Mouse (Mus musculus): Measurements from ENCODE around the gene Zfp866. TPM values are rescaled to one million over a fixed set of nuclear protein-coding genes. Genes with fewer than 3 reads are reported as not detected.

The Zfp866 gene
- polyA plus RNA-seq, 1 experiment from 2014 or later: 17.6 TPM

DNA sequence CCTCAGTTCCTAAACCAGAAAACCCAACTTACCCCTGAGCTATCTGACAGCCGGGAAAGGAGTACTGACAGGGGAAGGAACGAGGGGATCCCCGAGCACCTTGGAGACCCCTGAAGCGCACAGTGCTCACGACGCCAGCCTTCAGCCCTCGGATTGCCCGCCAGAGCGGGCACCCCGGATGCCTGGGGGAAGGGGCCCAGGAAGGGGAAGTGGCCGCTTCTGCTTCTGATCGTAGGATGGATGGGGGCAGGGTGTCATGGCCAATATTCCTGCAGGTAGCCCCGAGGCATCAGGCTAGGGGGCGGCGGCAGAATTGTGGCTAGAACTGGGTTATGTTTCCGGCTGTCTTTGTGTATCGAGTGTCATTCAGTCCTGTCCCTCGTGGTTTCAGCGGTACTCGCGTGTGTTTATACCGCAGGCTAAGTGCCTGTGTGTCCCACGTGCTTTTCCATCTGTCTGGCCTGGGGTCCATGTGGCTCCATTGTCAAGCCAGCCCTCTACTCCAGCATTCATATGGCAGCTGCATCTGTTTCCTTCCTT lies 18.0 kb upstream of the Zfp866 start:
- TF ChIP-seq CTCF (IDR thresholded peaks at IDR 0.05): no peak
- ChIA-PET CTCF (no interaction called here), POLR2A (interaction anchor here (1.0 kb wide), 2 partner anchors 11 to 15 kb away, joined by 4 read pairs; no protein-coding TSS in a partner anchor)
- DNase-seq (ENCODE audit: low read depth, low spot score) (no peak), ATAC-seq (peak; percentile 27)
- H3K27me3 ChIP-seq: no peaks in the 10 kb centered on the region
- in situ Hi-C loops (cut with MboI; ENCODE audit: low pct_unique_long_range_greater_than_20kb): loop anchor here (25.0 kb wide), 1 partner anchor 697 kb away; no protein-coding TSS in a partner anchor

DNA sequence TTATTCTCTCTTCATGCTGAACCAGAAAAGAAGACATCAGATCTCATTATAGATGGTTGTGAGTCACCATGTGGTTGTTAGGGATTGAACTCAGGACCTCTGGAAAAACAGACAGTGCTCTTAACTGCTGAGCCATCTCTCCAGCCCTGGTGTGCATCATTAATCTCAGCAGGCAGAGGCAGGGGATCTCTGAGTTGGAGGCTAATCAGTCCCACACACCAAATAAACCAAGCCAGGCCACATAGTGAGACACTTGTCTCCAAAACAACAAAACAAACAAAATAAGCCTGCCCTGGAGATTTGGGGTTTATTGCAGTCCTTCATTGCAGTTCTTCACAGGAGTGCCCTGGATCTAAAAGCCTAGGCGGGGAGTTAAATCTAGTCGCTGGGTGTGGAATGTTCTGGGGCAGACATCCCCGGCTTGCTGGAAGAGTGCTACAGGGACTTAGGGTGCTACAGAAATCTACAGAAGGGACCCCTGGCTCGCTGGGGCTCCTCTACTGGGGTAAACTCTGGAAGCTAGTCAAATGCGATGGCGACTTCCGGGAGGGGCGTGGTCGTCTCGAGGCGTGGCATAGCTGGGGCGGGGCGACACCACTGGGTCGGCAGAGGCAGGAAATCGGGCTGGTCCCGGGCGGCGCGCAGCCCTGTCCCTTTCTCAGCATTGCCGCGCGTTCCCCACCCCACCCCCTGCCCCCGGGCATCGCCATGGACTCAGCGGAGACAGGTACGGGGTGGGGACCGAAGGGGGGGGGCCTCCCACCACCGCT lies 17.3 kb upstream of the Zfp866 start, which contains the start of gene Gmip:
TSS of gene Gmip (plus strand) at position 586 of the 770 bp plus-strand sequence.
- in situ Hi-C loops (cut with MboI; ENCODE audit: low pct_unique_long_range_greater_than_20kb): loop anchor here (25.0 kb wide), 1 partner anchor 696 kb away; no protein-coding TSS in a partner anchor
- ChIA-PET CTCF (no interaction called here), POLR2A (interaction anchor here (1.0 kb wide), 2 partner anchors 12 to 15 kb away, joined by 4 read pairs; no protein-coding TSS in a partner anchor)
- DNase-seq (ENCODE audit: low read depth, low spot score) (no peak), ATAC-seq (peak; percentile 59)
- H3K27me3 ChIP-seq: no peaks in the 10 kb centered on the region
- no peak for TF ChIP-seq CTCF (IDR thresholded peaks at IDR 0.05)

DNA sequence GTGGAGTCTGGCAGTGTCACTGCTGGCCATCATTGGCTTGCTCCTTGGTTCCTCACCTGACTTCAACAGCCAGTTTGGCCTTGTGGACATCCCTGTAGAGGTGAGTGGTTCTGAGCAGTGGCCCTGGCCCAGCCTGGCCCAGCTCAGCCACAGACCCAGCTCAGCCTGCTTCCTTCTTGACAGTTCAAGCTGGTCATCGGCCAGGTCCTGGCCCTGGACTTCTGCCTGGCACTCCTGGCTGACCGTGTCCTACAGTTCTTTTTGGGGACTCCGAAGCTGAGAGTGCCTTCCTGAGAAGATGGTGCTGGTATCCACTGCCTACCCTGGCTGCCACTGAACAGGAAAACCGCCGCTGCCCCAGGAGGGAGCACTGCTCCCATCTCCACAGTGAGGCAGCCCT lies 16.3 kb upstream of the Zfp866 start:
- no peak for ATAC-seq
- POLR2A ChIA-PET: no interaction called here
- CTCF ChIA-PET: no interaction called here
- no peak for DNase-seq (ENCODE audit: low read depth, low spot score)
- H3K27me3 ChIP-seq: no peaks in the 10 kb centered on the region
- in situ Hi-C loops (cut with MboI; ENCODE audit: low pct_unique_long_range_greater_than_20kb): loop anchor here (25.0 kb wide), 1 partner anchor 695 kb away; no protein-coding TSS in a partner anchor
- TF ChIP-seq CTCF (IDR thresholded peaks at IDR 0.05): no peak

DNA sequence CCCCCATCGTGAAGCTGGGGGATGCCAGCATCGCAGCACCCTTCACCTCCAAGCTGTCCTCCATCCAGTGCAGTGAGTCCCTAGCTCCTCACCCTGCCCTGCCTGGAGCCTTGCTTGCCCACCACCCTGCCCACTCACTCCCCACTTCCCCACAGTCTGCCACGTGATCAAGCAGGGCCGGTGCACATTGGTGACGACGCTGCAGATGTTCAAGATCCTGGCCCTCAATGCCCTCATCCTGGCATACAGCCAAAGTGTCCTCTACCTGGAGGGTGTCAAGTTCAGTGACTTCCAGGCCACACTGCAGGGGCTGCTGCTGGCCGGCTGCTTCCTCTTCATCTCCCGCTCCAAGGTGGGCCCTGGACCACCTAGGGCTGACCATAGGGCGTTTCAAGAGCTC lies 14.5 kb upstream of the Zfp866 start:
- DNase-seq (ENCODE audit: low read depth, low spot score): no peak
- POLR2A ChIA-PET: no interaction called here
- CTCF ChIA-PET: interaction anchor here (1.0 kb wide), 1 partner anchor 14 kb away, joined by 3 read pairs; no protein-coding TSS in a partner anchor
- in situ Hi-C loops (cut with MboI; ENCODE audit: low pct_unique_long_range_greater_than_20kb): loop anchor here (25.0 kb wide), 1 partner anchor 693 kb away; no protein-coding TSS in a partner anchor
- TF ChIP-seq CTCF (IDR thresholded peaks at IDR 0.05): no peak
- H3K27me3 ChIP-seq: no peaks in the 10 kb centered on the region
- no peak for ATAC-seq

DNA sequence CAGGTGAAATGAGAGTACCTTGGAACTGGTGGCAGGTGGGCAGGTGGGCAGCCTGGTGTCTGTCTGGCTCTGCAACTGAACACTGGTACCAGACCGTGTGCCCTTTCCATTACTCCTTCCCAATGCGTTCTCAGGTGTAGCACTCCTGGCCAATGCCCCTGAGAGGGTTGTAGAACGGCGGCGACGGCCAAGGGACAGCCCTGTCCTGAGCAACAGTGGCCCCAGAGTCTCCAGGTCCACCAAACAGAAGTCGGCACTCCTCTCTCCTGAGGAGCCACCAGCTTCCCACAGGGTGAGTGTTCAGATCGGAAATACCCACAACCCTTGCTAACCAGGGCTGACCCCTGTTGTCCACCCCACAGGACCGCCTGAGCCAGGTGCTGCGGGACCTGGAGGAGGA lies 14.1 kb upstream of the Zfp866 start:
- ChIA-PET CTCF (no interaction called here), POLR2A (no interaction called here)
- ATAC-seq (no peak), DNase-seq (ENCODE audit: low read depth, low spot score) (no peak)
- H3K27me3 ChIP-seq: no peaks in the 10 kb centered on the region
- TF ChIP-seq CTCF (IDR thresholded peaks at IDR 0.05): no peak
- in situ Hi-C loops (cut with MboI; ENCODE audit: low pct_unique_long_range_greater_than_20kb): loop anchor here (25.0 kb wide), 1 partner anchor 693 kb away; no protein-coding TSS in a partner anchor

DNA sequence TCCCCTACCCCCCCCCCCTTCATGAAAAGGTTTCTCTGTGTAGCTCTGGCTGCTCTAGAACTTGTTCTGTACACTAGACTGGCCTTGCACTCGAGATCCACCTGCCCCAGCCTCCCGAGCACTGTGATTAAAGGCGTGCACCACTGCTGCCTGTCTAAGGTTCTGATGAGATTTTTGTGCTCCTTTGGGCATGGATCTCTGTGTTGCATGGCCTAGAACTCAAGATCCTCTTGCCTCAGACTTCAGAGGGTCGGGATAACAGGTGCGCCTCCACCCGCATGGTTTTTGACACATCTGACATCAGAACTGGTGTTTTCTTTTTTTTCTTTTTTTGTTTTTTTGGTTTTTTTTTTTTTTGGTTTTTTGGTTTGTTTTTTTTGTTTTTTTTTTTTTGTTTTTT lies 13.6 kb upstream of the Zfp866 start:
- H3K27me3 ChIP-seq: no peaks in the 10 kb centered on the region
- CTCF ChIA-PET: no interaction called here

DNA sequence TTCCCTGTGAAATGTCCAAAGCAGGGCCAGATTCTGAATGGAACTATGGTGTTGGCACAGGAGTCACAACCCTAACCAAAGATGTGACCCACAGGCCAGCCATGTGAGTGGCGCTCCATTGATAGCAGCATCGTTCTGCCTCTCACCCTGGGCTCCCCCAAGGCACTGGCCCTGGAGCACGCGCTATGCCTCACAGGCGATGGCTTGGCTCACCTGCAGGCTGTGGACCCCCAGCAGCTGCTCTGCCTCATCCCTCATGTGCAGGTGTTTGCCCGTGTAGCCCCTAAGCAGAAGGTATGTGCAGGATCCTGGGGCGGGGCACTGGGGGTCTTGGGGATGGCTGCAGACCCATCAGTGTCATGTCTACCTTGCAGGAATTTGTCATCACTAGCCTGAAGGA lies 12.4 kb upstream of the Zfp866 start:
- no peaks in the 10 kb centered on the region for H3K27me3 ChIP-seq
- ChIA-PET POLR2A (no interaction called here), CTCF (no interaction called here)
- no peak for ATAC-seq
- no peak for TF ChIP-seq CTCF (IDR thresholded peaks at IDR 0.05)
- DNase-seq (ENCODE audit: low read depth, low spot score): no peak
- in situ Hi-C loops (cut with MboI; ENCODE audit: low pct_unique_long_range_greater_than_20kb): loop anchor here (25.0 kb wide), 1 partner anchor 691 kb away; no protein-coding TSS in a partner anchor

More for the DNA sequence above, 13.6 kb upstream of the Zfp866 start:
- POLR2A ChIA-PET: no interaction called here
- in situ Hi-C loops (cut with MboI; ENCODE audit: low pct_unique_long_range_greater_than_20kb): loop anchor here (25.0 kb wide), 1 partner anchor 692 kb away; no protein-coding TSS in a partner anchor
- no peak for ATAC-seq
- TF ChIP-seq CTCF (IDR thresholded peaks at IDR 0.05): no peak
- DNase-seq (ENCODE audit: low read depth, low spot score): no peak

DNA sequence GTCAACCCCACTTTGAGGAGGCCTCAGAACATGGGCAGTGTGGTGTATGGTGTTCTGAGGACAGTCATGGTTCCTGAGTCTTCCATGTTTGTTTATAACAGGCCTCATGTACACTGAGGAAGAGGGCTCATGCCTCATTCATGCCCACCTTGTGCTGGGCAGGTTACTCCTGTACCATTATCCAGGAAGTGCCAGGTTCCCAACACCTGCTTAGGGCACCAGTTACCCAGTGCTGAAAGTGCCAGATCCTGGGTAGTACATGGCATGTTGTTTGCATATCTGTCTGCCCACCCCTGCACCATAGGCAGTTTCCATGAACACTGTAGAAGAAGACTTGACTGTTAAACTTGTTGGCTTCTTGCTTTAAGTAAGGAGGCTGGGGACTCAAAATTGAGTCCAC lies 11.2 kb upstream of the Zfp866 start:
- no peak for ATAC-seq
- DNase-seq (ENCODE audit: low read depth, low spot score): no peak
- H3K27me3 ChIP-seq: no peaks in the 10 kb centered on the region
- in situ Hi-C loops (cut with MboI; ENCODE audit: low pct_unique_long_range_greater_than_20kb): loop anchor here (25.0 kb wide), 1 partner anchor 690 kb away; no protein-coding TSS in a partner anchor
- ChIA-PET POLR2A (no interaction called here), CTCF (no interaction called here)
- TF ChIP-seq CTCF (IDR thresholded peaks at IDR 0.05): no peak

DNA sequence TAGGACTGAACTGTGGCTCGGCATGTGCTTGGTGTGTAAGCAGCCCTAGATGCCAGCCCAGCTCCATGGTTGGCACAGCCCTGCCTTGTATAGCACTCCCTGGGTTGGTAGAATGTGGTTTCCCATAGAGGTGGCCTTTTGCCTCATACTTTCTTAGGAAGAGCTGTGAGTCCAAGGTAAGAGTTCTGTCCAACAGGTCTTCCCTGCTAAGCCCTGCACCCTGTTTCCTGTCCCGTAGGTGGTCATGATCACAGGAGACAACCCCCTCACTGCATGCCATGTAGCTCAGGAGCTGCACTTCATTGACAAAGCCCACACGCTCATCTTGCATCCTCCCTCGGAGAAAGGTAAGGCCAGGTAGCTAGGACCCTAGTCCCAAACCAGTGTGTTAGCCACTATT lies 10.8 kb upstream of the Zfp866 start:
- no peak for ATAC-seq
- ChIA-PET CTCF (no interaction called here), POLR2A (no interaction called here)
- TF ChIP-seq CTCF (IDR thresholded peaks at IDR 0.05): no peak
- H3K27me3 ChIP-seq: no peaks in the 10 kb centered on the region
- in situ Hi-C loops (cut with MboI; ENCODE audit: low pct_unique_long_range_greater_than_20kb): loop anchor here (25.0 kb wide), 1 partner anchor 689 kb away; no protein-coding TSS in a partner anchor
- no peak for DNase-seq (ENCODE audit: low read depth, low spot score)

DNA sequence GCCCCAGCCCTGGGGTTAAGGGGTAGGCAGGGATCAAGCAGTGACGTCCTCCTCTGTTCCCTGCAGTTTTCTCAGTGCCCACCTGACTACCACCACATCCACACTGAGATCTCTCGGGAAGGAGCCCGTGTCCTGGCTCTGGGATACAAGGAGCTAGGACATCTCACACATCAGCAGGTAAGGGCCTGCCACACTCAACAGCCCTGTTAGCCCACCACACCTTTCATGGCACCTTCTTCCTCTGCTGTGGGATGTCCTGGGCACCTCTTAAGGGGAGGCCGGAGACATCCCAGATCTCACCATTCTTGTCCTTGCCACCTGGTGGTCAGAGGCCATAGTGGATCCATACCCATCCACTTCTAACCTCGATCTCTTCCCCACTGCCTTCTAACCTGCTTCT lies 9.0 kb upstream of the Zfp866 start:
- no peak for TF ChIP-seq CTCF (IDR thresholded peaks at IDR 0.05)
- ChIA-PET POLR2A (no interaction called here), CTCF (no interaction called here)
- ATAC-seq: peak; percentile 9
- in situ Hi-C loops (cut with MboI; ENCODE audit: low pct_unique_long_range_greater_than_20kb): loop anchor here (25.0 kb wide), 1 partner anchor 688 kb away; no protein-coding TSS in a partner anchor
- no peaks in the 10 kb centered on the region for H3K27me3 ChIP-seq
- no peak for DNase-seq (ENCODE audit: low read depth, low spot score)

DNA sequence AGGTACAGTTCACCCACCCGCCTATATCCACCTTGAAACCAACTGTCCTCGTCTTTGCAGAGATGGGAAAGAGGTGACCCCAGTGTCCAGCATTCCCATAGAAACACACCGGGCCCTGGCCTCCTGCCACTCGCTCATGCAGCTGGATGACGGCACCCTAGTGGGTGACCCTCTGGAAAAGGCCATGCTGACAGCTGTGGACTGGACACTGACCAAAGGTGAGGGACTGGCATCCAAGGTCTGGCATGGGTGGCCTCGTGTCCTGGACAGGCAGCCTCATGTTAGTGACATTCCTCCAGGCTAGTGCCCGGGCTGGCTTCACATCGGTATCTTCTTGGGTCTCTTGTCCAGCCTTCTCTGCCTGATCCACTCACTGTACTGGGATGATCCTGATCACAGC lies 8.3 kb upstream of the Zfp866 start:
- no peak for DNase-seq (ENCODE audit: low read depth, low spot score)
- in situ Hi-C loops (cut with MboI; ENCODE audit: low pct_unique_long_range_greater_than_20kb): no loop called here

More for the DNA sequence above, 8.3 kb upstream of the Zfp866 start:
- POLR2A ChIA-PET: no interaction called here
- TF ChIP-seq CTCF (IDR thresholded peaks at IDR 0.05): no peak
- CTCF ChIA-PET: no interaction called here
- H3K27me3 ChIP-seq: no peaks in the 10 kb centered on the region
- no peak for ATAC-seq
